Mouse (Mus musculus) thymus, postnatal 10 days (tissue): Measurements from ENCODE around the gene Adamts8.

Experiments used
- DNase-seq, 2 experiments: peaks; one replicate each; pipeline ENCODE4 v3.0.0; 2021; ENCODE audit warnings: low spot score in 2 of 2

Gene Adamts8

DNA sequence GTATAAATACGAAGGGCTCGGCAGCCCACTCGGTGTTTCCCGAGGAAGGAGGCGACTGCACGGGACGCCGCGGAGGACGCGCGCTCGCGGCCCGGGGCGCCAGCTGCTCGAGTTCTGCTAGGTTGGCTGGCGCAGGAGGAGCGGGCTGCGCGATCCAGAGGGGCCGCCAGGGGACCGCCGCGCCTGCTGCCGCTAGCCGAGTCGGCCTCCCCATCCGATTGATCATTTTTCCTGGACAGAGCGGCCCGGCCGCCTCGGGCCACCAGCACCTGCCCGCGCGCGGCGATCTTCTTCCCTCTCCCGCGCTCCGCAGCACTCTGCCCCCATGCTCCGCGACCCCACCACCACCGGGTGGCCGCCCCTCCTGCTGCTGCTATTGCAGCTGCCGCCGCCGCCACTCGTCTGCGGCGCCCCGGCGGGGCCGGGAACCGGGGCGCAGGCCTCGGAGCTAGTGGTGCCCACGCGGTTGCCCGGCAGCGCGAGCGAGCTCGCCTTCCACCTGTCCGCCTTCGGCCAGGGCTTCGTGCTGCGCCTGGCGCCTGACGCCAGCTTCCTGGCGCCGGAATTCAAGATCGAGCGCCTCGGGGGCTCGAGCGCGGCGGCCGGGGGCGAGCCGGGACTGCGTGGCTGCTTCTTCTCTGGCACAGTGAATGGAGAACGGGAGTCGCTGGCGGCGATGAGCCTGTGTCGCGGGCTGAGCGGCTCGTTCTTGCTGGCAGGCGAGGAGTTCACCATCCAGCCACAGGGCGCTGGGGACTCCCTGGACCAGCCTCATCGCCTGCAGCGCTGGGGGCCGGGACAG is at the start of gene Adamts8:
TSS of gene Adamts8 (plus strand) at position 51 of the 802 bp plus-strand sequence.
- DNase-seq = peak in 1 of 2 experiments; percentile 6

DNA sequence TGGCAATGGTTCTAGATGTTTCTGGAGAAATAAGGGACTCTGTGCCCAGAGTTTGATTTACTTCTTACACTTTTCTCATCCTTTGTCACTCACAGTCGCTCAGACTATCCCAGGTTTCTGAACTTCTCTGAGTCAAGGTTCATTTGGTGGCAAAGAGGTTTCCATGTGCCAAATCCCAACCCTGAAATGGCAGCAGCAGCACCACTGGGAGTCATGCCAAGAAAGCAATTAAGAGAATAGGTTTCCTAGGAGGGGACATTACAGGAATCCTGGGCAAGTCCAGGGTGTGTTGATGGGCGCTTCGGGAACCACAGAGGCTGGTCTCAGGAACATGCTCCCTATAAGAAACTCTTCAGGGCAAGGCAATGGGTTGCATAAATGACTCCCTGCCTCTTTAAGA is 46.7 kb upstream of the Adamts8 start:
- no peak for DNase-seq

DNA sequence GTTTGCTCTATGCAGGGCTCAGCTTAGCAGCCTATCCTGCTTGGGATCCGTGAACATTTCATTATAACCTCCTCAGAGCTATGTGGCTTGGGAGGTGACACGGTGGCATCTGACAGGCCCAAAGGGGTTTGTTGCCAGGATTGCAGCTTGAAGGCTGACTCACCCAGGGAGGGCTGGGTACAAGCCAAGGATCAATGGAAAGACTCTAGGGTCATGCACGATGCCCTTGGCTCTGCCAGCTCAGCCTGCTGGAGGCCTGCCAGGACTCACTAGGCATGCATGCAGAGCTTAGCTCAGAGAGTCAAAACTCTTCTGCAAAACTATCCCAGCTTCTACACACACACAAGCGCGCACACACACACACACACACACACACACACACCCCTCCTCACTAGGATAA is 45.6 kb upstream of the Adamts8 start:
- DNase-seq = no peak

DNA sequence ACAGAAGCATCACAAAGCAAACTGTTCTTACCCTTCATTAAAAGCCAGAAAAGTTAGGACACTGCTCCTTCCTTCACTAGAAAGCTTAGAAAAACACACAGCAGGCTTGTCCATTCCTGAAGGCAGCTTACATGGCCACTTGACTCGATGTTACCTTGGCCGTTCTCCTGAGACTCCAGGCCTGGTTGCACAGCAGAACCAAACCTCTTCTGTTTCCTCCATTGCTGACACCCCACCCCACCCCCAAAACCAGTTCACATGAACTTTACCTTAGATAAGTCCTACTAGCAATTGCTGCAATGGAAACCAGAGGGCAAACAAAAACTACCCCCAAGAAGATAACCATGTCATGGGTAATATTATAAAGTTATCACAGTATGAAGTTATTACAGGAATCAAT is 45.2 kb upstream of the Adamts8 start:
- DNase-seq = no peak

- no peak for DNase-seq
These were observed 40.2 kb upstream of the Adamts8 start for GRCm38 (mm10) chr9:30902152-30902551.

DNA sequence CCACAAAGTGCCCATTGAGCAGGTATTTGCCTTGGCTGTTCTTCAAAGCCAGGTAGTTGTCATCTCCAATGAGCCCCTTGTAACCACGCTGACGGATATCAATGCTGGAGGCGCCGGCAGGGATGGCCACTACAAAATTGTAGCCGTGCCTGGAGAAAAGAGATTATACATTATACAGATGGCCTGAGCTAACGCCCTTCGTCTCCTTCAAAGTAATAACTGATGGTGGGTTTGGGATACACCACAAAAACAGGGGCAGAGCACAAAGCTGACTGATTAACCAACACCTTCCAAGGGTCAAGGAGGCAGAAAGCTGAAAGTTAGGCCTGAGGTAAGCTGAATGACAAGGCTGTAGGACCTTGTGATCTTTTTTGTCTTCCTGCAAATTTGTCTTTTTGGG is 39.7 kb upstream of the Adamts8 start:
- DNase-seq = no peak

GRCm38 (mm10) chr9:30903266-30903665 is 39.1 kb upstream of the Adamts8 start:
- no peak for DNase-seq

DNA sequence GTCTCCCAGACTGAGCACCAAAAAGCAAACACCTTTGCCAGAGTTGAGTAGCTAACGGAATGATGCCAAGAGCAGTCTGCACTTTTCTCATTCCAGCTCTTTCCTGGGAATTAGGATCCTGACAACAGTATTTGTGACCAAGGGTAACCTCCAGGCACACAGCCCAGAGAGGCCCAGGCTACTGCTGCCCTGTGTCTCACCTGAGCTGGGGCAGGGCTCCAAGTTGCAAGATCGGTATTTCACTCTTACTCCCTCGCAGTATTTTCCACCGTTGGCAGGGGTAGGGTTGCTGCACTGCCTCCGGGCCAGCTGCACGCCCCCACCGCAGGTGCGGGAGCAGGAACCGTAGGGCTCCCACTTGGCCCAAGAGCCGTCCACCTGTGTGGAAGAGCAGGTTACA is 36.5 kb upstream of the Adamts8 start:
- DNase-seq = no peak

GRCm38 (mm10) chr9:30906426-30906825 is 35.9 kb upstream of the Adamts8 start:
- DNase-seq = no peak

DNA sequence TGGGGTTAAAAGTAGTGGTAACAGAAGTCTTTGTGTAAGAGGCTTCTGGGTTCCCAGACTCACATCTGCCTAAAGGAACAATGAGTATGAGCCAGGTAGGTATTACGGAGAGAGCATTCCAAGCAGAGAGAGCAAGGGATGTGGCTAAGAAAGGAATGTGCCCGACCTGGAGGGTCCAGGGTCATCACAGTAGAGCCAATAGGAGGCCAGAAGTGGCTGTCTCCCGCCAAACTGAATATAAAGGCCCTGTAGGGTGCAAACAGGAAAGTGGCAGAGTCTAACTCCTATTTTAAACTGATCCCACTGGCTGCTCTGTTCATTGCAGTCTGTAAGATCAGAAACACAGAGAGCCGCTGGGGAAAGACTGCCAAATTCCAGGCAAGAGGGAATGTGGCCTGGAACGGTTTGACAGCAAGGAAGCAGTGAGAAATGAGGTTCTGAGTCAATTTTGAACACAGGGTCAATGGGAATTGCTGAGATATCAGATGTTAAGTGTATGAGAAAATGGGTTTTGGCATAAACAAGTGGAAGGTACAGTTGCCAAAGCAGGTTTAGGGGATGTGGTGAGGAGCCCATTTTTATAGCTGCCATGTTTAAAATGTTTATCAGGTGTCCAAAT is 34.6 kb upstream of the Adamts8 start:
- DNase-seq = no peak

DNA sequence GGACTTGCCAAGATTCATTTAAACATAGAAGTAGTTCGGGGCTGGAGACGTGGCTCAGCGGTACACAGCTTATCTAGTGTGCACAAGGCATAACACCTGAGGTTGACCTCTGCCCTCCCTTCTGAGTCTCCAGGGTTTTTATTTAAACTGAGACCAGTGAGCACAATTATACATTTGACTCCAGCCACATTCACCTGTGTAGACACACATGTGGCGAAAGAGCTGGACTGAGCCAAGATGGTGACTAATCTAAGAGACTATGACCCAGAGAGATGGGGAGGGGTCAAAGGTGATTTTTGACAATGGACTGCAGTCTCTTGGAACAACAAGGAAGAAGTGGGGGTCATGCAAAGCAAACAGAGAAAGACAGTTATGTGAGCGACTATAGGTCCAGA is 34.1 kb upstream of the Adamts8 start:
- DNase-seq = no peak

DNA sequence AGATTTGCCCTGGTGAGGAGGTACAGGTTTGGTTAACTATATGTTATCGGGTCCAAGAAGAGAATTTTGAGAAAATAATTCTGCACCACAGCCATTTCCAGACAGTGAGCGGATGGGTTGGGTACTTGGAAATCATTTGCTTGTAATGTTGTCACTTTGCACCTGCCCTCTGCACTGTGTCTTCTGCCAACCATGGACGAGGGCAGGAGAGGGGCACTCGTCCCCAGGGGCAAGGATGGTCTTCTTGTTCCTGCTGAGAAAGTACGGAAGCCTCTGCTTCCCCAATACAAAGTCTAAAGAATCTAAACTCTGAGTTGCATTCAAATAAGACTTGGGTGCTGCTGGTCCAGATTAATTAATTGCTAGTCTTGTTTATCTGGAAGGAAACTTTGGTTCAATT is 33.4 kb upstream of the Adamts8 start:
- no peak for DNase-seq

- no peak for DNase-seq
These were observed 31.9 kb upstream of the Adamts8 start for GRCm38 (mm10) chr9:30910491-30910890.

DNA sequence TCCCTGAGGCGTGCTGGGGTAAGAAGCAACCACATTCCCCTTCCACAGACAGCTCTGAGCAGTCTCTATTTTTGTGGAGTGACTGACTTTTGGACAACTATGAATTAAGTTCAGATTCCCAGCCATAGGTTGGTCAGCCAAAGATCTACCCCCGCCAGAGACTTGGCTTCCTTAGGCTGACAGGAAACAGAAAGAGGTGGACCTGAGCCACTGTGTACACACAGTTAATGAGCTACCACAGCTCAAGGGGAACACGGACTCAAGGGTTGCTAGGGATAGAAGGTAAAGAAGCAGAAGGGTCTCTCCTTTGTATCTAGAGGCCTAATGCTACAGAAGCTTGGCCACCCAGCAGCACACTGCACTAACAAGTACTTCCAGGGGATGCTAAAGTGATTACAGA is 30.2 kb upstream of the Adamts8 start:
- DNase-seq = no peak

DNA sequence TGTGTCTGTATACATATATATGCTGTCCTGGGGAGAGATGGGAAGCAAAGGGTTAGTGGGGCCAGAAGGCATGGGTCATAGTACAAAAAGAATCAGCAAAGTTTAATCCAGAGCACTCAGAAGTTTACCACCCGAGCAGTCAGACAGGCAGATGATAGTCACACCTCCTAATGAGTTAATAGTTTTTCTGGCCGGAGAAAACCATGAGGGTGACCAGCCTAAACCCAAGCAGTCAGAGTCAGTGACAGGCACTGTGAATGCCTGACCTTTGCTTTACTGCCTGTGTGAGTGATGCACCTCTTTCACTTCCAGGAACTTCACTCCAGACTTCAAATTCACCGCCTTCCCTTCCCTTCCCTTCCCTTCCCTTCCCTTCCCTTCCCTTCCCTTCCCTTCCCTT is 28.9 kb upstream of the Adamts8 start:
- no peak for DNase-seq

DNA sequence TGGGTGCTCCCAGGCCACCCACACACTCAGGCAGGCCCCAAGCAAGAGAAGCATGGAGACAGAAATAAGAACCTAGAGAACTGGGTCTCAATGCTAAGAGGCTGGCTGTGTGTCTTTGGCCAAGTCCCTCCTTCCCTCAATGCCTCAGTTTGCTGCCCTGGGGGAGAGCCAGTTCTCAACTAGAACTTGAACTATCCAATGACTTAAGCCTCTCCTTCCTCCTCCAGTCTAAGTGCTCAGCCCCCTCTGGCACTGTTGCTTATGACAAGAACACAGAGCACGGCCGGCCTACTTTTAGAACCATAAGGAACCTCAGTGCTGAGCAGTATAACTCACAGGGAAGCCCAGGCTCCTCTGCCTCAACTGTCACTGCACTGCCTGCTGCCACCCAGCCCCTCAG is 28.1 kb upstream of the Adamts8 start:
- DNase-seq = no peak

DNA sequence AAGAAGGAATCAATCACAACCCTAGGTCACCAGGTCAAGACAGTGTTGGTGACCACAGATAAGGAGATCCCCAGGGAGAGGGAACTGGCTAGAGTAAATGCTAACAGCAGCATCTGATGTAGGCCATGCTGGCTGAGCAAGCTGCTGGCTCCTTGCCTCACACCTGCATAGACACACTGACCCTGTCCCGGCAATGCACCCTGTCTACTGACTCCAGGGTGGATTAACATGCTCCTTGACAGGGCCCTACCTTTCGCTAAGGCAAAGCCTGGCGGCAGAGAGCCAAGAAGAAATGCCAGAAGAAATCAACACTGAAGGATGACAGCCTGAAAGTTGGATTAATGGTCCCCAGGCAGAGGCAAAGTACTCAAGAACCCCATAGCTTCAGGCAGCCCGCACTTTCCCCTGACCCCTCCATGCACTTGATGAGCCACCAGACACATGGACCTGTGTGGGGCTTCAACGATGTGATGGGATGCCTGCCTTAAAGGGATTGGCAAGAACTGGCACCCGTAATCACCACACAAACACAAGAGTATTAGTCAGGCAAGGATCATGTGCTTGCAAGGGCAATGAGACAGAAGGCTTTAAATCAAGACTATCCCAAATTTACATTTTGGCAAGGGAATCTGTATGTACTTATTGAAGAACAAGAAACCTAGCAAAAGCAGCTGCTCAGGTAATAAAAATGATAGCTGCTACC is 25.9 kb upstream of the Adamts8 start:
- no peak for DNase-seq

- DNase-seq = no peak
These were observed 23.7 kb upstream of the Adamts8 start for GRCm38 (mm10) chr9:30918466-30919356.

DNA sequence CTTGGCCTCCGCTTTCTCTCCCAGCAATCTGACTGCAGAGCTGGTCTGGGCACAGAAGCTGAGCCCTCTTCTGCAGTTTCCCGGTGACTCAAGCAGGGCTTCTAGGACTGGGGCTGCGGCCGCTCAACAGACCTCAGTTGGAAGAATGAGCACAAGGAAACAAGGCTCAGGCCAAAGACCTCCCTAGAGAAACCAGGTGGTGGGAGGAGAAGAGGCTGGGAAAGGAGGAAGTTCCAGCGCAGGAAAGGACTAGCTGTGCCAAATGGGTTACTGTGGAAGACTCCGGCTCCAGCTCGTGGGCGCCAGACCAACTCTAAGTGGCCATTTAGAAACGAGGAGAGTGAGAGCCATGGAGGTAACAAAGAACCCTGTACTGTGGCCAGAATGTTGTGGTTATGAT is 22.7 kb upstream of the Adamts8 start:
- no peak for DNase-seq

DNA sequence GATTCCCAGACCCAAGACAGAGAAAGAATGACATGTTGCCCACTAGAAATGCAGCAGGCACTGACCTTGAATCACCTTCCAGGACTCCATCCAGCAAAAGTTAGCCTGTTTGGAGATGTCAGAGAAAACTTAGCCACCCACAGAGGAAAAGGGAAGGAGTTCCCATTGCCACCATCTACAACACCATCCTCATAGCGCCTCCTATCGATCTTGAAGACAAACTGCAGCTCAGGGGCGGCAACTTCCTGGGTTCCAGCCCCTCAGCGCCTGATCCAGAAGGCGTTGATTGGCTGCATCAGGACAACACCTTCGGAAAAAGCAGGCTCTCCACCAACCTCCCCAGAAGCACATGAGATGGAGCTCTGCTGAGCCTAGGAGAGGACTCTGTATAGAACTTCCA is 21.6 kb upstream of the Adamts8 start:
- DNase-seq = no peak

DNA sequence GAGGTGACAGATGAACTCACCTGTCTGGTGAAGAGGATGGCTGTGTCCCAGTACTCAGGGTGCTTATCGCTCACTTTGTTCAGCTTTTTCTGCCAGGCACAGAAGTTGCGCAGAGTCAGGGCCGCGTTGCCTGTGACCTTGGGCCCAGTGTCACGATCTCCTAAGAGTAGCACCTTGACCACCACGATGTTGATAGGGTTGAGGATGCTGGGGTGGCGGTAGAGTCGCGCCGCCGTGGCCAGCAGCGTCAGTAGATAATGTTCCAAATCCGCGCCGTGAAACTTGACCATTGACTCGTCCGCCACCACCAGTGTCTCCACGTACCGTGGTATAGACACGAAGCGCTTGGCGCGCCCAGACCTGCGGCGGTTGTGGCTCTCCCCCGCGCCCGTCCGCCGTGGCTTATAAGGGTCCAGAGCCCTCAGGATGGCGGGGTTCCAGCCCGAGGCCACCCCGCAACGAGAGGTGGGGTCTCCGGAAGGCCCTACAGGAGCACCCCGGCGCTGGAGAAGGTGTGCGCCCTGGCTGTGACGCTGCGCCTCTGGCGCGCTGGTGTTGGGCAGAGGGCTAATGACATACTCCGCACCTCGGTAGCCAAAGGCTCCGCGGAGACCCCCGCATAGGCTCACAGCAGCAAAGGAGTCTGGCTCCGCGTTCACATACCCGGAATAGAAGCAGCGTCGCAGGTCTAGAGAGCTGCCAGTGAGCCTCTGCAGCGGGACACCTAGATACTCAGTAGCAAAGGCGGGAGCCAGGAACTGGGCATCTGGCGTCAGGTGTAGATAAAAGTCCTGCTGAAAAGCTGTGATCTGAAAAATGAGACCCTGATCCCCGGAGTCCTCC is 20.9 kb upstream of the Adamts8 start:
- DNase-seq = no peak
